Mouse (Mus musculus) forebrain, embryonic 14.5 days (tissue): ENCODE measurements around the gene Thsd4. TPM values are rescaled to one million over a fixed set of nuclear protein-coding genes. Genes with fewer than 3 reads are reported as not detected.

Experiments used
- ATAC-seq: fragments of 200-750 bp; cut with Nextera tagmentation; 2 replicates; pipeline ENCODE4 v1.8.0; 2017; ENCODE audit warnings: mild to moderate bottlenecking, moderate library complexity
- DNase-seq: peaks from one replicate; pipeline ENCODE4 v3.0.0-alpha.2; 2015; ENCODE audit warnings: low spot score
- H3K27ac ChIP-seq: fragments of 300-500 bp; sonication (generic); 2 replicates; pipeline ENCODE4 v1.5.1; 2014; ENCODE audit warnings: low read depth, mild to moderate bottlenecking, control low read depth, low read length, moderate library complexity
- H3K27me3 ChIP-seq: fragments of 300-500 bp; sonication (generic); replicated peaks from 2 replicates; pipeline ENCODE4 v1.6.1; 2014; ENCODE audit warnings: low read length, control low read depth, mixed read lengths; ENCODE audit not compliant: control insufficient read depth, insufficient read depth
- H3K36me3 ChIP-seq: fragments of 300-500 bp; sonication (generic); 2 replicates; pipeline ENCODE4 v1.6.1; 2014; ENCODE audit warnings: low read length, control low read depth; ENCODE audit not compliant: control insufficient read depth, insufficient read depth
- H3K4me1 ChIP-seq: fragments of 300-500 bp; sonication (generic); 2 replicates; pipeline ENCODE4 v1.6.1; 2014; ENCODE audit warnings: antibody characterized with exemption, low read length, control low read depth; ENCODE audit not compliant: control insufficient read depth, insufficient read depth
- H3K4me2 ChIP-seq: fragments of 300-500 bp; sonication (generic); 2 replicates; pipeline ENCODE4 v1.6.1; 2014; ENCODE audit warnings: mild to moderate bottlenecking, control low read depth, low read length
- H3K4me3 ChIP-seq: fragments of 300-500 bp; sonication (generic); 2 replicates; pipeline ENCODE4 v1.5.1; 2014; ENCODE audit warnings: low read depth, low read length, control low read depth
- H3K9ac ChIP-seq: fragments of 300-500 bp; sonication (generic); 2 replicates; pipeline ENCODE4 v1.6.1; 2014; ENCODE audit warnings: mild to moderate bottlenecking, low read length, control low read depth, moderate library complexity
- H3K9me3 ChIP-seq: fragments of 300-500 bp; sonication (generic); replicated peaks from 2 replicates; pipeline ENCODE4 v1.6.1; 2016; ENCODE audit warnings: low read length, control low read depth, mixed read lengths; ENCODE audit not compliant: control insufficient read depth
- WGBS: fragments of 180-500 bp; shearing (Covaris S2); extraction: QIAGEN DNeasy Blood & Tissue Kit; methylation state at CpG from one replicate; pipeline ENCODE4 v1.1.7; 2014; 5-methylcytosine and 5-hydroxymethylcytosine counted together
- polyA plus RNA-seq: library from polyadenylated mRNA; unstranded; fragments of >200 nt; fragmentation: Nextera tagmentation; extraction: Ambion mirVana; gene quantifications from 2 replicates; pipeline ENCODE4 v1.2.1, GENCODE M21; 2014

Gene Thsd4
- polyA plus RNA-seq, 1 experiment from 2014 or later, result 3.4 TPM

GRCm38 (mm10) chr9:60269807-60270206 is 252.0 kb downstream of the Thsd4 start:
- ATAC-seq (no peak), DNase-seq (no peak)
- H3K4me3 ChIP-seq, result no peak overlapping the region

GRCm38 (mm10) chr9:60267273-60267626 is 254.6 kb downstream of the Thsd4 start:
- Histone ChIP-seq H3K9me3 (no peaks in the 10 kb centered on the region), H3K4me3 (no peak overlapping the region), H3K4me2 (0 out of 2 replicates have a peak overlapping the region, but pooled peaks have one; percentile 16), H3K36me3 (no peaks in the 10 kb centered on the region), H3K9ac (no peak overlapping the region), H3K27ac (peak overlapping the region; percentile 81), H3K4me1 (peaks cover 32% of the 10 kb centered on the region), H3K27me3 (no peaks in the 10 kb centered on the region)
- ATAC-seq (no peak; the same call in 1 of the 2 replicates), DNase-seq (no peak)
- 5% methylated on average over 5 of the region's 5 CpGs for WGBS

More at GRCm38 (mm10) chr9:60269807-60270206, 252.0 kb downstream of the Thsd4 start:
- Histone ChIP-seq H3K4me1 (peaks cover 28% of the 10 kb centered on the region), H3K9ac (no peak overlapping the region), H3K9me3 (no peaks in the 10 kb centered on the region), H3K27ac (no peak overlapping the region), H3K4me2 (no peak overlapping the region), H3K36me3 (no peaks in the 10 kb centered on the region), H3K27me3 (no peaks in the 10 kb centered on the region)
- WGBS, result 77% methylated on average over 5 of the region's 5 CpGs

- DNase-seq (peak; percentile 89), ATAC-seq (peak; percentile 85)
- Histone ChIP-seq H3K4me3 (no peak overlapping the region), H3K4me1 (peaks cover 32% of the 10 kb centered on the region), H3K27me3 (no peaks in the 10 kb centered on the region), H3K9me3 (no peaks in the 10 kb centered on the region), H3K4me2 (0 out of 2 replicates have a peak overlapping the region, but pooled peaks have one; percentile 16), H3K27ac (peak overlapping the region; percentile 81), H3K36me3 (no peaks in the 10 kb centered on the region), H3K9ac (no peak overlapping the region; the same call in 1 of the 2 replicates)
- WGBS, result 10% methylated on average over 15 of the region's 15 CpGs
Measured at GRCm38 (mm10) chr9:60266583-60267272, 255.1 kb downstream of the Thsd4 start.

- WGBS, result 39% methylated on average over 10 of the region's 10 CpGs
- H3K4me1 ChIP-seq, result peaks cover 32% of the 10 kb centered on the region
- H3K27ac ChIP-seq, result peak overlapping the region; percentile 48; the same call in 1 of the 2 replicates
- DNase-seq (peak; percentile 65), ATAC-seq (peak; percentile 38; the same call in 1 of the 2 replicates)
- no peaks in the 10 kb centered on the region for H3K9me3 ChIP-seq
- no peaks in the 10 kb centered on the region for H3K27me3 ChIP-seq
- no peaks in the 10 kb centered on the region for H3K36me3 ChIP-seq
- no peak overlapping the region for H3K9ac ChIP-seq
- no peak overlapping the region for H3K4me2 ChIP-seq
- no peak overlapping the region for H3K4me3 ChIP-seq
Measured at GRCm38 (mm10) chr9:60264586-60265325, 257.1 kb downstream of the Thsd4 start.

GRCm38 (mm10) chr9:60262515-60263140 is 259.2 kb downstream of the Thsd4 start:
- no peak overlapping the region for H3K9ac ChIP-seq
- H3K27ac ChIP-seq, result no peak overlapping the region
- H3K27me3 ChIP-seq, result no peaks in the 10 kb centered on the region
- DNase-seq (no peak), ATAC-seq (no peak)
- H3K36me3 ChIP-seq, result no peaks in the 10 kb centered on the region
- no peak overlapping the region for H3K4me3 ChIP-seq
- H3K9me3 ChIP-seq, result no peaks in the 10 kb centered on the region
- 87% methylated on average over 6 of the region's 6 CpGs for WGBS
- H3K4me2 ChIP-seq, result no peak overlapping the region
- H3K4me1 ChIP-seq, result peaks cover 25% of the 10 kb centered on the region

GRCm38 (mm10) chr9:60259626-60260025 is 262.2 kb downstream of the Thsd4 start:
- Histone ChIP-seq H3K36me3 (no peaks in the 10 kb centered on the region), H3K4me3 (no peak overlapping the region), H3K4me2 (no peak overlapping the region), H3K9me3 (no peaks in the 10 kb centered on the region), H3K4me1 (peaks cover 2% of the 10 kb centered on the region; the same call in 1 of the 2 replicates), H3K27me3 (no peaks in the 10 kb centered on the region), H3K27ac (no peak overlapping the region), H3K9ac (no peak overlapping the region)
- ATAC-seq (no peak), DNase-seq (no peak)
- 79% methylated on average over 13 of the region's 13 CpGs for WGBS

- Histone ChIP-seq H3K27ac (no peak overlapping the region), H3K9me3 (no peaks in the 10 kb centered on the region), H3K4me3 (no peak overlapping the region), H3K4me2 (no peak overlapping the region), H3K9ac (no peak overlapping the region), H3K36me3 (no peaks in the 10 kb centered on the region), H3K4me1 (no peaks in the 10 kb centered on the region), H3K27me3 (no peaks in the 10 kb centered on the region)
- WGBS, result 47% methylated on average over 3 of the region's 3 CpGs
- DNase-seq (peak; percentile 66), ATAC-seq (no peak)
Measured at GRCm38 (mm10) chr9:60251765-60252164, 270.1 kb downstream of the Thsd4 start.

- ATAC-seq (no peak), DNase-seq (no peak)
- Histone ChIP-seq H3K9me3 (no peaks in the 10 kb centered on the region), H3K36me3 (no peaks in the 10 kb centered on the region), H3K4me3 (no peak overlapping the region), H3K4me2 (no peak overlapping the region), H3K9ac (no peak overlapping the region), H3K4me1 (no peaks in the 10 kb centered on the region), H3K27me3 (no peaks in the 10 kb centered on the region), H3K27ac (no peak overlapping the region)
Measured at GRCm38 (mm10) chr9:60250403-60250802, 271.4 kb downstream of the Thsd4 start.
